In the genomic region with DNA sequence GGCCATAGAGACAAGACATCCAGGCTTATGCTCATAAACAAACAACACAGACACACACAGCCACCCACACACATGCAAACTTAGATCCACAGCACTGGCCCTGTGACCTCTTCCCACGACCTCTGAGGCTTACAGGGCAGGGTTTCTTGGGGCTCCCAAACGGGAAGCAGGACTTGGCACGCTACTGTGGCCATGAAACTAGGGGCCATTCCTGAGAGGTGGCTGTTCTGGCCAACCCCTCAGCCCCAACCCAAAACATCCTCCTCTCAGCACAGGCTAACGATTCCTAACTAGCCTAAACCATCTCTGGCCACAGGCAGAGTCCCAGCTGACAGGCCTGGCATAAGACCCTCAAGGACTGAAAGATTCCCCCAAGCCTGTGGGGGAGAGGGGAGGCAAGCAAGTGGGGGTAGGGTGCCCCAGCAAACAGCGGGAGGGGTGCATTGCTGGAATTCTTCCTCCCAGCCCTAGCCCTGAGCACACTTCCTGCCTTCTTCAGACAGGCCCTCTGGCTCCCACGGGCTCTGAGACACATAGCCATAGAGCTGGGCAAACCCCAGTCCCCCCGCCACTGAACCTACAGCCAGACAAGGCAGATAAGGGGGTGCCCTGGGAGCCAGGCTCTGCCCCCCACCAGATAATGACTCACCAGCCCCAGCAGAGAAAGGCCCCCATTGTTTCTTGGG, we compare ENCODE assay signal across 7 mouse cellular contexts. TPM values are rescaled to one million over a fixed set of nuclear protein-coding genes. Genes with fewer than 3 reads are reported as not detected.
DNase-seq lines count a peak whose midpoint lies in the region; ATAC-seq and TF ChIP-seq lines count a peak whose summit lies in the region.

No protein-coding gene starts in this region.

- no peak overlapping the region; the same call in 1 of the 2 replicates for H3K4me2 ChIP-seq in embryonic facial prominence, embryonic 12.5 days (replicated peaks)
- H3K4me2 ChIP-seq in intestine, postnatal 0 days (replicated peaks; ENCODE audit: low read depth) = 0 out of 2 replicates have a peak overlapping the region, but pooled peaks have one; percentile 32

- no peak for ATAC-seq in embryonic facial prominence, embryonic 12.5 days (ENCODE audit: insufficient number of reproducible peaks, insufficient read depth, low FRiP score, low TSS enrichment)
- no peak for ATAC-seq in intestine, postnatal 0 days

- intact Hi-C loops in left cerebral cortex, postnatal 4 days (cut with DNase I) = no loop called here

- H3K27ac ChIP-seq in embryonic facial prominence, embryonic 12.5 days = peak overlapping the region; percentile 84
- H3K27ac ChIP-seq in intestine, postnatal 0 days (ENCODE audit: low read depth, low read length) = peak overlapping the region; percentile 75

- peaks cover 15% of the 10 kb centered on the region; the same call in 1 of the 2 replicates for H3K36me3 ChIP-seq in embryonic facial prominence, embryonic 12.5 days
- H3K36me3 ChIP-seq in intestine, postnatal 0 days (ENCODE audit: control insufficient read depth, insufficient read depth) = peaks cover 16% of the 10 kb centered on the region; the same call in 1 of the 2 replicates

- H3K9ac ChIP-seq in embryonic facial prominence, embryonic 12.5 days = peak overlapping the region; percentile 42
- H3K9ac ChIP-seq in intestine, postnatal 0 days (ENCODE audit: low read depth, low read length) = no peak overlapping the region

- 25% methylated on average over 7 of the region's 7 CpGs for WGBS in embryonic facial prominence, embryonic 12.5 days
- 48% methylated on average over 7 of the region's 7 CpGs for WGBS in intestine, postnatal 0 days
- WGBS in lung, adult 2 months = 15% methylated on average over 7 of the region's 7 CpGs

- TF ChIP-seq POLR2A in lung, adult 2 months (IDR thresholded peaks at IDR 0.05; ENCODE audit: borderline replicate concordance, extremely low read depth, low read depth, low read length) = peak; percentile 63; the same call in 1 of the 2 replicates

- DNase-seq in NIH3T3 (ENCODE audit: low read depth) = peak; percentile 48
- DNase-seq in lung, adult 2 months = peak; percentile 43
- DNase-seq in urinary bladder, postnatal 25 days (ENCODE audit: low spot score) = no peak
- no peak for DNase-seq in left cerebral cortex, postnatal 4 days
- no peak for DNase-seq in testis, postnatal 10 days (ENCODE audit: low spot score)

- H3K27me3 ChIP-seq in embryonic facial prominence, embryonic 12.5 days = no peaks in the 10 kb centered on the region
- H3K27me3 ChIP-seq in intestine, postnatal 0 days (replicated peaks; ENCODE audit: control insufficient read depth, insufficient read depth, low read length) = no peaks in the 10 kb centered on the region

- H3K4me3 ChIP-seq in embryonic facial prominence, embryonic 12.5 days = no peak overlapping the region
- no peak overlapping the region for H3K4me3 ChIP-seq in intestine, postnatal 0 days (ENCODE audit: low read depth, low read length)
- H3K4me3 ChIP-seq in lung, adult 2 months (replicated peaks; ENCODE audit: extremely low read depth, low read depth, low read length) = peak overlapping the region; percentile 63

- H3K4me1 ChIP-seq in embryonic facial prominence, embryonic 12.5 days = peaks cover 46% of the 10 kb centered on the region
- H3K4me1 ChIP-seq in intestine, postnatal 0 days (replicated peaks; ENCODE audit: control insufficient read depth, insufficient read depth, low read length) = no peaks in the 10 kb centered on the region
- H3K4me1 ChIP-seq in lung, adult 2 months (ENCODE audit: control insufficient read depth, insufficient read depth, low read length) = peaks cover 31% of the 10 kb centered on the region

- no peak for TF ChIP-seq CTCF in intestine, postnatal 0 days (IDR thresholded peaks at IDR 0.05; ENCODE audit: low read depth)
- no peak for TF ChIP-seq CTCF in lung, adult 2 months (IDR thresholded peaks at IDR 0.05; ENCODE audit: insufficient read depth, low read length)

- no peaks in the 10 kb centered on the region for H3K9me3 ChIP-seq in embryonic facial prominence, embryonic 12.5 days
- no peaks in the 10 kb centered on the region for H3K9me3 ChIP-seq in intestine, postnatal 0 days (ENCODE audit: control insufficient read depth)

RNA-seq across cellular contexts. Expression of a gene that starts 6.0 kb away (rescaled TPM):
- polyA plus RNA-seq in embryonic facial prominence, embryonic 12.5 days (2016; fragmentation: Nextera tagmentation; extraction: Ambion mirVana) = 59.6 and 60.6 TPM in 2 replicates
- polyA plus RNA-seq in intestine, postnatal 0 days (2015; fragmentation: Nextera tagmentation; extraction: Ambion mirVana) = 26.5 and 30.1 TPM in 2 replicates
- 507 and 712 TPM in 2 replicates for polyA plus RNA-seq in lung, adult 2 months (2012; rRNA removed)
- total RNA-seq in left cerebral cortex, postnatal 4 days (2021) = 10 to 100 TPM; 40.2 to 43.6 TPM

RNA-seq across cellular contexts. Expression of a gene that starts 11.7 kb away (rescaled TPM):
- 26.2 and 26.9 TPM in 2 replicates for polyA plus RNA-seq in embryonic facial prominence, embryonic 12.5 days (2016; fragmentation: Nextera tagmentation; extraction: Ambion mirVana)
- 5.0 and 5.5 TPM in 2 replicates for polyA plus RNA-seq in intestine, postnatal 0 days (2015; fragmentation: Nextera tagmentation; extraction: Ambion mirVana)
- 18.8 and 19.3 TPM in 2 replicates for polyA plus RNA-seq in lung, adult 2 months (2012; rRNA removed)
- 1 to 10 TPM; 7.0 to 8.5 TPM for total RNA-seq in left cerebral cortex, postnatal 4 days (2021)

RNA-seq across cellular contexts. Expression of a gene that starts 11.7 kb away (rescaled TPM):
- polyA plus RNA-seq in embryonic facial prominence, embryonic 12.5 days (2016; fragmentation: Nextera tagmentation; extraction: Ambion mirVana) = 72.8 and 82.0 TPM in 2 replicates
- 24.7 and 25.8 TPM in 2 replicates for polyA plus RNA-seq in intestine, postnatal 0 days (2015; fragmentation: Nextera tagmentation; extraction: Ambion mirVana)
- polyA plus RNA-seq in lung, adult 2 months (2012; rRNA removed) = 220 and 230 TPM in 2 replicates
- total RNA-seq in left cerebral cortex, postnatal 4 days (2021) = 100 to 1,000 TPM; 152 to 158 TPM

RNA-seq across cellular contexts. Expression of a gene that starts 14.1 kb away (rescaled TPM):
- 0.35 and 0.76 TPM in 2 replicates for polyA plus RNA-seq in embryonic facial prominence, embryonic 12.5 days (2016; fragmentation: Nextera tagmentation; extraction: Ambion mirVana)
- polyA plus RNA-seq in intestine, postnatal 0 days (2015; fragmentation: Nextera tagmentation; extraction: Ambion mirVana) = 0.20 TPM in 1 of 2 replicates, not detected in the other
- 77.9 and 131 TPM in 2 replicates for polyA plus RNA-seq in lung, adult 2 months (2012; rRNA removed)
- total RNA-seq in left cerebral cortex, postnatal 4 days (2021) = under 1 TPM in 1 of 2 experiments, not detected in 1; 0.66 TPM

RNA-seq across cellular contexts. Expression of a gene that starts 25.3 kb away (rescaled TPM):
- polyA plus RNA-seq in embryonic facial prominence, embryonic 12.5 days (2016; fragmentation: Nextera tagmentation; extraction: Ambion mirVana) = 23.5 and 25.4 TPM in 2 replicates
- 13.4 and 13.5 TPM in 2 replicates for polyA plus RNA-seq in intestine, postnatal 0 days (2015; fragmentation: Nextera tagmentation; extraction: Ambion mirVana)
- 89.7 and 89.8 TPM in 2 replicates for polyA plus RNA-seq in lung, adult 2 months (2012; rRNA removed)
- total RNA-seq in left cerebral cortex, postnatal 4 days (2021) = 10 to 100 TPM; 45.5 to 48.5 TPM

Comparison
In these comparisons a context has a peak if more than half of its experiments do, and no peak if none do; other contexts are left out.
1. DNase-seq: peak in NIH3T3 (single experiment) and lung, adult 2 months (single experiment); none in urinary bladder, postnatal 25 days (single experiment), left cerebral cortex, postnatal 4 days (single experiment) and testis, postnatal 10 days (single experiment).